Mouse (Mus musculus): ENCODE data around the gene Btrc. TPM values are rescaled to one million over a fixed set of nuclear protein-coding genes. Genes with fewer than 3 reads are reported as not detected.
A peak's percentile ranks its signal among the peaks of the same experiment; 100 is the strongest.
"Not testable (repeated sequence)": the region's sequence is repeated elsewhere in the genome, so short reads cannot be mapped to it uniquely, and the experiment has no call there.

Gene Btrc
- 100 to 1,000 TPM in 1 of 2 experiments, 10 to 100 TPM in 1; 99.4 to 104 TPM for total RNA-seq (2021)
- long read RNA-seq, experiment 1, transcript Btrc-201 (15 exons, 2,978 nt) = major isoform, 26 of 123 reads
- long read RNA-seq, experiment 1, transcript Btrc-202 (14 exons, 2,064 nt) = minor isoform, 8 of 123 reads
- long read RNA-seq, experiment 1, partial matches to known transcripts = 7 of 123 reads
- long read RNA-seq, experiment 1, other reads (novel, unspliced or antisense) = 82 of 123 reads
- long read RNA-seq, experiment 2, transcript Btrc-201 (15 exons, 2,978 nt) = major isoform, 23 of 114 reads
- long read RNA-seq, experiment 2, transcript Btrc-202 (14 exons, 2,064 nt) = minor isoform, 6 of 114 reads
- long read RNA-seq, experiment 2, partial matches to known transcripts = 9 of 114 reads
- long read RNA-seq, experiment 2, other reads (novel, unspliced or antisense) = 76 of 114 reads

DNA sequence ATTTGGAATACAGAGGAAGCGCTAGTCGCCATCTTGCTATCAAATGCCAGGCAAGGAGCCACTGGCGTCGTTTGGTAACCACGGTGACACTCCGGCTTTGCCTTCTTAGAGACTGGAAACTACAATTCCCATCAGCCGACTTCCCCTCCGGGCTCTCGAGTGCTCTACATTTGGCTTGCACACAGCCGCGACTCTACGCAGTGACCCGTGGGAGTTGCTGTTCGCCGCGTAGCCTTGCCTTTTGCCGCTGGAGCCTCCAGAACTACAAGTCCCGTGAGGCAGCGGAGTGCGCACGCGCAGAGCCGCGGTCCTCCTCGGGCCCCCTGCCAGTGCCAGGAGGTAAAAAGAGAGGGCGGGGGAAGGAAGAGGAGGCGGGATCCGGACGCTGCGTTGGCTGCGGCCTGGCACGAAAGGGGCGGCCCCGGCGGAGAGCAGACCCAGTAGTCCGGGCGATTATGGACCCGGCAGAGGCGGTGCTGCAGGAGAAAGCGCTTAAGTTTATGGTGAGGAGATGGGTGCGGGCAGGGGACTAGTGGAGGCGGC, at the start of gene Btrc:
Btrc (plus strand) TSS at position 351 of the 543 bp plus-strand sequence.
- intact Hi-C loops (cut with DNase I) = no loop called here
- DNase-seq (ENCODE audit: low spot score in 2 of 2) = peak; percentile 100

DNA sequence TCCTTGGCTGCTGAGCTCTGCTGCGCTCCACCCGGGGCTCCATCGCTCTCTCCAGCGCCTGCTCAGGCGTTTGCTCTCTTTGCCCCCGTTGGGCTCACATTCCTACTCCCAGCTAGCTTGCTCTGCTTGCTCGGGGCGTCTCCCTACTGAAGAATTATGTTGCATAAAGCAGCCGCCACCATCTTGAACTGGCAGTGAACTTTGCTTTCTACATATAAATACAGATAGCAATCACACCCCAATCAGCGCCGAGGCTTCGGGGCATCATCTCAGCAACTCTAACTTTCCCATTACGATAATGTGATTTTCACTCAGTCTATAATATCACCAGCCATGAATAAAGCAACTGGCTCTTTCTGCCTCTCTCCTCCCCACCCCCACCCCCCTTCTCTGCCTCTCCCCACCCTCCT, 46.1 kb upstream of the Btrc start:
- intact Hi-C loops (cut with DNase I) = no loop called here
- DNase-seq (ENCODE audit: low spot score in 2 of 2) = peak in 1 of 2 experiments; percentile 32

DNA sequence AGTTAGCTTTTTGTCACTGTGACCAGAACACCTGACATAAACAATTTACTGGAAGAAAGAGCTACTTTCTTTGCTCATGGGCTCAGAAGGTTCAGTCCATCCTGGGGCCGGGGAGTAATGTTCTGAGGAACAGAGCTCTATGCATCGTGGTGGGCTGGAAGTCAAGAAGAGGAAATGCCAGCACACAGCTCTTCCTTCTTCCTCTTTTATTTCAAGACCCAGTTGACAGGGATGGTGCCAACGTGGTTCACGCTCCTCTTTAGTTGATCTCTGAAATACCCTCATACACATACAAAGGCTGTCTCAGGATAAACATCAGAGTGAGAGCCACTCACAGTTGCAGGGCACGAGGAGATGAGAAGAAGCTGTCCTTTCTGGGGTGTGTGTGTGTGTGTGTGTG, 42.5 kb upstream of the Btrc start:
- no peak for DNase-seq (ENCODE audit: low spot score in 2 of 2)
- intact Hi-C loops (cut with DNase I) = no loop called here

DNA sequence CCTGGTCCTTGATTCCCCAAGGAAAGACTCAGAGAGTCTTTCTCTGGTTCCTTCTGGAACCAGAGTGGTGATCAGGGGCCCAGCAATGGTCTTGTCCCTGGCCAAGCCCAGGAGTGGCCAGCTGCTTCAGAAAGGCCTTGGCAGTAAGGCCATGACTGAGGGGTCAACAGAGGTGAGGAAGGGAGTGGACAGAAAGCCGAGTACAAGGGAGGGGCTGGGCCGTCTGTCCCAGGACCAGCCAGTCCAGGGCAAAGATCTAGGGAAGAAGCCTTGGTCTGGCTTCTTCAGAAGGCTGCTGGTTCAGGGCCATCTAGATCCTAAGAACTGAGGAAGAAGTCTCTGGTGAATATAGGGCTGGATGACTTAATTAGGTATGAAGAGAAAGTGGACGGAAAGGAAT, 34.5 kb upstream of the Btrc start:
- intact Hi-C loops (cut with DNase I) = no loop called here
- no peak for DNase-seq (ENCODE audit: low spot score in 2 of 2)

DNA sequence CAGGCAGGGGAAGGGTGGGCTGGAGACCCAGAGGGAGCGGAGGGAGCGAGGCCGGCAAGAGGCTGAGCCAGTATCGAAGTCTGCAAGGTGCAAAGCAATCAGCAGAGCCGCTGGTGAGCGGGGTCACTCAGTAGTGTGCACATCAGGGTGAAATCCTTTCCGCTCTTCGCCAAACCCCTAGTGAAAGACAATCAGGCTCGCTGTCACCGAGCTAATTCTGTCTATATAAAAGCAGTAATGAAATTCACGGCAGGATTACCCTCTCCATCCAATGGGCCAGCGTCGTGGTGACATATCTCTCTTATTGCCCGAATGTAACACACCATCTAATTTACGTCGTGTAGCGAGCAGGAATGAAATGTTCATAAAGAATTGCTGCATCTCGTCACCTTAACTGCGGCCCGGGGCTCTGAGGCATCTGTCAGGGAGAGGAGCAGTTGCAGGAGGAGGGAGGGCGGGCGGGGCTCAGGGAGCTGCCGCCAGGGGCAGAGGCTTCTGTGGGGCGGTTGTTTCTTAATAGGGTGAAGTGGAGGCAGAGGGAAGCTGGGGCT, 33.7 kb upstream of the Btrc start:
- no peak for DNase-seq (ENCODE audit: low spot score in 2 of 2)
- intact Hi-C loops (cut with DNase I) = no loop called here

DNA sequence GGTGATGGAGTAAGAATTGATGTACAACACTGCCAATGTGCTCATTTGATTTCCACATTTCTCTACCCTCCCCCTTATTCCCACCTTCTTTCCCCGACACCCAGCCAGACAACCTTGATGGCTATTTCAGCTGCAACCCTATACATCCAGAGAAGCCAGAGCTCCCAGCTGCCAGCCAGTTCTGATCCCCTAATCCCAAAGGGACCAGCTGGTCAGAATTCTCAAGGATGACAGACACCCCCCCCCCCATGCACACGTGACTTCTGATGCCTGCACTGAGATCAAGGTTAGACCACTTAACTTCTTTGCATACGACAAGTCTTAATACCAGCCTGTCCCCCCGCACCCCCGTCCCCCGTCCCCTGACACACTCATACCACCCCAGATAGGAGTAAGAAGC, 26.8 kb upstream of the Btrc start:
- intact Hi-C loops (cut with DNase I) = no loop called here
- no peak for DNase-seq (ENCODE audit: low spot score in 2 of 2)

DNA sequence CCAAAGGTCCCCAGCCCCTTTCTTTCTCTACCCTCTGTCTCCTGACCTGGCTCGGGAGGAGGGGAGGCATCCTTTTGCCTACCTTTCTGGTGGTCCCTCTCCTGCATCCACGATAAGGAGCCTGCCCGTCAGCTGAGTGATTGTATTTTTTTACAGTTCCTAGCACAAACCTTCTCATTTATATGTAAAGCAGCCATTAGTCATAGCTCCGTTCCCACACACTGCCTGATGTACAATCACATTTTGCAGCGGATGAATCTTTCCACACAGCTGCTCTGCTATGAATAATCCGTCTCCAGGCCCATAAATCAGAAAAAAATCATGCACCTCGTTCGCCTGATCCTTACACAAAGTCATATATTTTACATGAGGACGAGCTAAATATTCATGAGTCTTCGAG, 25.4 kb upstream of the Btrc start:
- intact Hi-C loops (cut with DNase I) = no loop called here
- DNase-seq (ENCODE audit: low spot score in 2 of 2) = peak; percentile 63 to 85

DNA sequence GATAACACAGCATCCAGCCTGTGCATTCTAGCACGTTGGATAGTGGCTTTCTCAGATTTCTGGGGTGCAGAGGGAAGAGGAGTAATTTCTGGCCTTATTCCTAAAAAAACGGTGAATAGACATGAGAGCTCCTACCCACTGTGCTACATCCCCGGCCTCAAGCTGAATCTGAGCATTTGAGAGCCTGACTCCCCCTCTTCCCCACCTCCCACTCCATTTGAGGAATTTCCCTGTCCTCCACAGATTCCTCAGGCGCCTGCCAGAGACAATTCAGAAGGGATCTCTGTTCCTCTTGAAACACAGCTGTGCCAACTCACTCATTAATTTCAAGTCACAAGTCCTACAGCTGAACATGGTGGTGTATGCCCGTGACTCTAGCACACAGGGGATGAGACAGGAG, 19.6 kb upstream of the Btrc start:
- DNase-seq (ENCODE audit: low spot score in 2 of 2) = peak; percentile 40 to 45
- intact Hi-C loops (cut with DNase I) = no loop called here

DNA sequence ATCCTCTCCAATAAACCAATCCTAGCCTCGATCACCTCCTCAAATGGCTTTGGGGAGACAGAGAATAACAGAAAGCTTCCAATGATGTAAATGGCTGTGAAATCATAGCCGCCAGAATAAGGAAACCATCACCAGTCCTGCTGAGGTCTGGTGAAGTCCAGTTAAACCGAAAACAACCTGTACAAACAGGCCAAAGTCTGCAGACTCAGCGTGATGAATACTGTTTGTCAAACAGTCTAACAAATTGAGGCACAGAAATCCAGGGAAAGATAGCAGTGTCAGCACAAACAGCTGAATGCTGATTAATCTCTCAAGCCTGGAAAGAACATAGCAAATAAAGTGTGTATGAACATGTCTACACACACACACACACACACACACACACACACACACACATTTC, 15.3 kb upstream of the Btrc start:
- intact Hi-C loops (cut with DNase I) = no loop called here
- DNase-seq (ENCODE audit: low spot score in 2 of 2) = no peak

DNA sequence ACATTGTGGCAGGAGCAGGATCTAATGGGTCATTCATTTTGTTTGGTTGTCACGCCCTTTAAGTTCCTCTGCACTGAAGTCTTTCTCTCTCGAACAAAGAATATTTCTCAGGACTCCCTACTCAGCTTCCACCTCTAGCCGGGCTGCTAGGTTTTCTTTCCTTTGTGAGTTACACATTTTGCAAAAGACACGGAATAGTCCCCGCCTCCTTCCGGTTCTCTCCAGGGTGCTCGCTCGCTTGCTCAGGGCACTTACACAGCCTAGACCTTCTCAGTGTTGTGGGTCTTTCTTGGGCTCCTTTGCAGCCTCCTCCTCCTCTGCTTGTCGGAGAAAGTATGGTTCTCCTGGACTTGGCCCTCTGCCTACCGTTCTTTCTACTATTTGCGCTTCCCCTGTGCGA, 13.1 kb upstream of the Btrc start:
- intact Hi-C loops (cut with DNase I) = no loop called here

DNA sequence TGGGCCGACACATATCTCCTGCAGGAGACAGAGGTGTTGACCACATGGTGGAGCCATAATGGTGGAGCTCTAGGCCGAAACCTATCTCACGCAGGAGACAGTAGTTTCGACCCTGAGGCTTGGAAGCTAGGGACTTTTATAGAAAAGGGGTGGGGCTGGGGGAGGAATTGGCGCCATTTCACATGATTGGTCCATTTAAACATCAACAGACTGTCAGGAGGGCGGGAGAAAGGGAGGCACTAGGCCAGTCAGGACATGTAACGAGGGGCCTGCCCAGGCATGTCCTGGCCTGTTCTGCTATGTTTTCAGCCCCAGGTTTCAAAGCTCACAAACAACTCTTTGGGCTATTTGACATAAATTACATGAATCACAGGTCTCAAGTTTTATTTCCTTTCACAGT, 10.8 kb upstream of the Btrc start:
- DNase-seq (ENCODE audit: low spot score in 2 of 2); intact Hi-C loops (cut with DNase I): not testable (repeated sequence)

More for the DNA sequence above, 13.1 kb upstream of the Btrc start:
- no peak for DNase-seq (ENCODE audit: low spot score in 2 of 2)

DNA sequence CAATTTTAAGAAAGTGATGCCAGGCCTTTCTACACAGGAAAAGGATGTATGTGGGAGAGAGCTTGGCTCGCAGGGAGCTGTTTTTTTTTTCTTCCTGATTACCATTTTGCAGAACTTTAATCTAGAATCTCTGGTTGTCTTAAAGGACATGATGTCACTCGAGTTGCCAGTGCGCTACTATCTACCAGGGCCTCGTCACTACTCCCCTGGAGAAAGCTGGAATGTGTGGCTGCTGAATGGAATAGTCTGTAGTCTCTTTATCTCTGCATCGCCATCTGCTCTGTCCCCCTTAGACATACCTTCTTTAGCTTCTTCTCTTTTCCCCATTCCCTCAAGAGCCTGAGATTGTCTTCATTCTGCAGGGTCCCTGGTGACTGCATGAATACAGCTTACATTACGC, 7.9 kb upstream of the Btrc start:
- no peak for DNase-seq (ENCODE audit: low spot score in 2 of 2)

DNA sequence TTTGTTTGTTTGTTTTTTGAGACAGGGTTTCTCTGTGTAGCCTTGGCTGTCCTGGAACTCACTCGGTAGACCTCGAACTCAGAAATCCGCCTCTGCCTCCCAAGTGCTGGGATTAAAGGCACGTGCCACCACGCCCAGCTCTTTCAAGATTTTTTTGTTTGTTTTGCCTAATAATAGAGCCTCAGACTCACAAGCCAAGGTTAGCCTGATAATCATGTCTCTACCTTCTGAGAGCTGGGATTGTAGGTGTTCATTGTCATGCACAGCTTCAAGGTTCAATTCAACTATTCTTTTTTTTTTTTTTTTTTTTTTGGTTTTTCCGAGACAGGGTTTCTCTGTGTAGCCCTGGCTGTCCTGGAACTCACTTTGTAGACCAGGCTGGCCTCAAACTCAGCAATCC, 6.7 kb upstream of the Btrc start:
- intact Hi-C loops (cut with DNase I); DNase-seq (ENCODE audit: low spot score in 2 of 2): not testable (repeated sequence)

More for the DNA sequence above, 7.9 kb upstream of the Btrc start:
- intact Hi-C loops (cut with DNase I) = no loop called here

DNA sequence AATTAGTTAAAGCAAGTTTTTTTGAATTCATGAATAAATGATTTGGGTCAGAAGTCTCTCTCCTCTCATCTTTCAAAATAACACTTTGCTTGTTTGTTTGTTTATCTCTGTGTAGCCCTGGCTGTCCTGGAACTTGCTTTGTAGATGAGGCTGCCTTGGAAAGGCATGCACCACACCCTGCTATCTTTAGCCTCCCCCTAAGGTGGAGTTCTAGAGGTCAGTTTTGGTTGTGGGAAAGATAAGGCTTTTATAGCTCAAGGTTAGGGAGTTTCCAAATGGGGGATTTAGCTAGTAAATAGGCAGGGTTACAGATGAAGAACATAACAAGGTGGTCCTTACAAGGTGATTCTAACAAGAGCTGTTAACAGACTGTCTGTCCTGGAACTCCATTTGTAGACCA, 3.0 kb upstream of the Btrc start:
- DNase-seq (ENCODE audit: low spot score in 2 of 2) = no peak
- intact Hi-C loops (cut with DNase I) = no loop called here

DNA sequence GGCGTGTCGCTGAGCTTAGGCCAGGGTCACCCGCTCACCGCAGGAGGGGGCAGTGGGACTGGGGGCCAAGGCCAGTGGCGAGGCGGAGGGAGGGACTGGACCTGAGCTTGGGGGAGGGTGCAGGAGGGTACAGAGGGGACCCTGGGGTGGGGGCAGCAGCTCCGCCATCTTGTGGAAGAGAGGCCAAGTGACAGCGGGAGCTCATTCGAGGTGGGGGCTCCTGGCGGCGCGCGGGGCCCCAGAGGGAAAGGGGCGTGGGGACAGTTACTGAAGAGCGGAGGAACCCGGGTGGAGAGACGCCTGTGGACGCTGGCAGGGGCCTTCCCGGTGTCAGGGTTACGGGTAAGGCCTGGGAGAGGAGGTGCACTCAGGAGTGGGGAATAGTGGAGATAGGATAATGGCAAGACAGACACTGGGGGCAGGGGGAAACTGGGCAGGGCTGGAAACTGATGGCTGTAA, 428 bp downstream of the Btrc start:
- peak in 1 of 2 experiments; percentile 52 for DNase-seq (ENCODE audit: low spot score in 2 of 2)
- intact Hi-C loops (cut with DNase I) = no loop called here

DNA sequence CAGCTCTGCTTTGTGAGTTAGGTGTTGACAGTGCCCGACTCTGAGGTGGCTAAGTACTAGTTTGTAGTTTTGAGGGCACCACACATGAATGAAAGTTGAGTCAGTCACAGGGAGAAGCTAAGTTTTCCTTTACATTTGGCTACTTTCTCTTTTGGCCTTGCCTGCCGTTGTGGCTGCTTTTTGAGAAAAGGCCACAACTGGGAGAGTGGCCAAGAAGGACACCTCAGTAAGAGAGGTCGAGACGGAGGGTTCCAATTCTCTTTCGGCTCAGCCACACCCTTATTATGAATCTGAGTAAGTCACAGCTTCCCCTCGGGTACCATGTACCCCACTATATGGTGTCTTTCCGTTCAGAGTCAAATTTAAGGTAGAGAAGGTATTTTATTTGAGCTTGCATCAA, 3.1 kb downstream of the Btrc start:
- no peak for DNase-seq (ENCODE audit: low spot score in 2 of 2)
- intact Hi-C loops (cut with DNase I) = no loop called here

DNA sequence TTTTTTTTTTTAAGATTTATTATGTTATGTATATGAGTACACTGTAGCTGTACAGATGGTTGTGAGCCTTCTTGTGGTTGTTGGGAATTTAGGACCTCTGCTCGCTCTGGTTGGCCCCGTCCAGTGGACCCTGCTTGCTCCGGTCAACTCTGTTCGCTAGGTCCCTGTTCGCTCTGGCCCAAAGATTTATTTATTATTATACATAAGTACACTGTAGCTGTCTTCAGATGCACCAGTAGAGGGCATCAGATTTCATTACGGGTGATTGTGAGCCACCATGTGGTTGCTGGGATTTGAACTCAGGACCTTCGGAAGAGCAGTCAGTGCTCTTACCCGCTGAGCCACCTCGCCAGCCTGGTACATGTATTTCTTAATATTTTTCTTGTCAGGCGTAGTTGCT, 21.3 kb downstream of the Btrc start:
- intact Hi-C loops (cut with DNase I) = loop anchor here (5.0 kb wide), 1 partner anchor 47 kb away; no protein-coding TSS in a partner anchor
- not testable (repeated sequence) for DNase-seq (ENCODE audit: low spot score in 2 of 2)

DNA sequence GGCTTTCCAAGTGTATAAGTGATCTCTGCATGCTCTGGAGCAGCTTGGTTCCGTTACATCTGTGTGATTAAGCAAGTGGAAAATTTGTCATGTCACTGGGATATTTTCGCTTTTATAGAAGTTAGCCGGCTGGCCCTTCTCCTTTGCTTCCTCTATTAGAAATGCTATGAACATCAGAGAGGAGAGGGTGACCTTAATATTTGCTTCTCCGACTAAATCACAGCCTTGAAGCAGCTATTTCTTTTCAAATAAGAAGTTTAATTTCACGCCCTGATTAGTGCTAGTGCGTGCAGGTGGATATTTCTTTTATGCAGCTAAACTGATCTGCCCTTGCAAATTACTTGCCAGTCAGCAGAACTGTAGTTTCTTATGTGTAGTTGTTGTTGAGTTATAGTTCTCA, 25.0 kb downstream of the Btrc start:
- DNase-seq (ENCODE audit: low spot score in 2 of 2) = no peak
- intact Hi-C loops (cut with DNase I) = no loop called here

DNA sequence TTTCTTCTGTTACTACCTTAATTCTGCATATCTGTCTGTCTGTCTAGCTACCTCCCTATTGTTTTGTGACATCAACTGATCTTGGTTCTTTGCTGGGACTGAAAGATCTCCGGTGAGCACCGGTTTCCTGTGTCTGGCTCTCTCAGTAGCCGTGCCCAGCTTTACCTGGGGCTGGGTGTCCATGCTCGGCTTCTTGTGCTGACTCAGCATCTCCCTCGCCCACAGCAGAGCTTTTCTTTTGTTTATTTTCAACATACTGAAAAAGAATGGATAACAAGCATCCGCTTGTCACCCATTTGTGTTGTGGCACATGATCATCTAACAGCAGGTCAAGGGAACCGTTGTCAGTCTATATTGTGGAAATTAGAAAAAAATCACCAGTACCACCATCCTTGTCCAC, 30.5 kb downstream of the Btrc start:
- intact Hi-C loops (cut with DNase I) = no loop called here
- DNase-seq (ENCODE audit: low spot score in 2 of 2) = no peak

DNA sequence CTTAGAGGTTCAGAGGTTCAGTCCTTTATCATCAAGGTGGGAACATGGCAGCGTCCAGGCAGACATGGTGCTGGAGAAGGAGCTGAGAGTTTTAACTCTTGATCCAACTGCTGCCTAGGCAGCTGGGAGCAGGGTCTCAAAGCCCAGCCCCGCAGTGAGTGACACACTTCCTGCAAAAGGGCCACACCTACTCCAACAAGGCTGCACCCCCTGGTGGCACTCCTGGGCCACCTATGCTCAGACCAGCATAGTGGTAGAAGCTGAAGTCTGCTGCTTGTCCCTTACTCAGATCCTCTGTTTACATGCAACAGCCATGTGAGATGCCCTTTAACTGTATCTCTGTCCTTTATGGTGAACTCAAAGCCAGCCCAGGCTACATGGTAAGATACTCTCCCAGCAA, 47.5 kb downstream of the Btrc start:
- DNase-seq (ENCODE audit: low spot score in 2 of 2) = no peak
- intact Hi-C loops (cut with DNase I) = no loop called here

DNA sequence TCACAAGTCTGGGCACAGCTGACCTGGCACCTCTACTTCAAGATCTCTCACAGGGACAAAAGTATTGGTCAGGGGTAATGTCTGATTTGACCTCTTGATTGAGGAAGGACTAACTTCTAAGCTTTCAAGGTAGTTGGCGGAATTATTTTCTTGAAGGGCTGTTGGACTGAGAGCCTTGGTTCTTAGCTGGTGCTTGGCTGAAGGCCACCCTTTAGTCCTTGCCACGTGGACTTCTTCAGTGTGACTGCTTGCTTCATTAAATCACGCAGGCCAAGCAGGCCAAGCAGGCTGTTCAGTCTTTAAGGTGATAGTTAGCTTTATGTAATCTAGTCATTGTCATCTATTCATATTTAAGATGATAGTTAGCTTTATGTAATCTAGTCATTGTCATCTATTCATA, 49.2 kb downstream of the Btrc start:
- intact Hi-C loops (cut with DNase I) = no loop called here
- DNase-seq (ENCODE audit: low spot score in 2 of 2) = no peak
